Mouse (Mus musculus): ENCODE measurements at regions not wholly inside any gene's neighbourhood (a gene's known extent, or its start where the extent isn't known, plus 50 kb on each side); places are given as distances from the start of the nearest gene placed in this dataset.

GRCm38 (mm10) chr10:18907276-18907960, 62.6 kb downstream of the Perp start:
- Histone ChIP-seq H3K27ac (ENCODE audit: low read length) (no peak overlapping the region), H3K4me3 (replicated peaks; ENCODE audit: low read length) (no peak overlapping the region), H3K9me3 (ENCODE audit: control insufficient read depth, low read length) (no peaks in the 10 kb centered on the region), H3K9ac (replicated peaks; ENCODE audit: low read depth, low read length) (no peak overlapping the region), H3K36me3 (ENCODE audit: control insufficient read depth, insufficient read depth) (no peaks in the 10 kb centered on the region), H3K27me3 (replicated peaks; ENCODE audit: control insufficient read depth, insufficient read depth, low read length) (no peaks in the 10 kb centered on the region), H3K4me2 (ENCODE audit: low read length) (no peak overlapping the region), H3K4me1 (replicated peaks; ENCODE audit: control insufficient read depth, insufficient read depth, low read length) (no peaks in the 10 kb centered on the region)
- WGBS: 81% methylated on average over 9 of the region's 9 CpGs
- ATAC-seq: no peak

GRCm38 (mm10) chr10:18909307-18909706, 64.5 kb downstream of the Perp start:
- Histone ChIP-seq H3K27ac (ENCODE audit: low read length) (no peak overlapping the region), H3K9ac (replicated peaks; ENCODE audit: low read depth, low read length) (no peak overlapping the region), H3K4me3 (replicated peaks; ENCODE audit: low read length) (no peak overlapping the region), H3K36me3 (ENCODE audit: control insufficient read depth, insufficient read depth) (no peaks in the 10 kb centered on the region), H3K27me3 (replicated peaks; ENCODE audit: control insufficient read depth, insufficient read depth, low read length) (no peaks in the 10 kb centered on the region), H3K9me3 (ENCODE audit: control insufficient read depth, low read length) (no peaks in the 10 kb centered on the region), H3K4me2 (ENCODE audit: low read length) (no peak overlapping the region), H3K4me1 (replicated peaks; ENCODE audit: control insufficient read depth, insufficient read depth, low read length) (no peaks in the 10 kb centered on the region)
- ATAC-seq: no peak
- WGBS: 88% methylated on average over 3 of the region's 3 CpGs

DNA sequence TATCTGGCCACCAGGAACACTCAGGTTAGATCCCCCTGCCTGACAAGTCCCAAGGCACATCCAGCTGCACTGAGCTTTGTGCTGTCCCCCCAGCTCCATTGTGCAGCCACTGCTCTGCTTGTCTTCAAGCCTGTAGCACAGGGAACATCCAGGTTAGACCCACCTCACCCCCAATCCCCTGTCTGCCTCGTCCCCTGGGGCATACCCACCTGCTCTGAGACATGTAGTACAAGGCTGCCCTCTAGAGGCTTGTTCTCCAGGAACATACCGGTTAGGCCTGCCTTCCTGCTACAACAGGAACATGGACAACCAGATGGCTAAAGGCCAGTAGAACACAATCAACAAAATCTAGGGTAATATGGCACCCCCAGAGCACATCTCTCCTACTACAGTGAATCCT, 66.1 kb downstream of the Perp start:
- H3K4me3 ChIP-seq (replicated peaks; ENCODE audit: low read length): no peak overlapping the region
- WGBS: 8% methylated on average over 2 of the region's 2 CpGs
- H3K9ac ChIP-seq (replicated peaks; ENCODE audit: low read depth, low read length): no peak overlapping the region
- H3K27ac ChIP-seq (ENCODE audit: low read length): no peak overlapping the region
- no peak overlapping the region for H3K4me2 ChIP-seq (ENCODE audit: low read length)
- H3K9me3 ChIP-seq (ENCODE audit: control insufficient read depth, low read length): no peaks in the 10 kb centered on the region
- ATAC-seq: 0 out of 2 replicates have a peak, but pooled peaks have one; percentile 43
- no peaks in the 10 kb centered on the region for H3K27me3 ChIP-seq (replicated peaks; ENCODE audit: control insufficient read depth, insufficient read depth, low read length)
- H3K36me3 ChIP-seq (ENCODE audit: control insufficient read depth, insufficient read depth): no peaks in the 10 kb centered on the region
- H3K4me1 ChIP-seq (replicated peaks; ENCODE audit: control insufficient read depth, insufficient read depth, low read length): no peaks in the 10 kb centered on the region

GRCm38 (mm10) chr10:18917120-18917616, 72.3 kb downstream of the Perp start:
- Histone ChIP-seq H3K9ac (replicated peaks; ENCODE audit: low read depth, low read length) (no peak overlapping the region), H3K4me3 (replicated peaks; ENCODE audit: low read length) (no peak overlapping the region), H3K9me3 (ENCODE audit: control insufficient read depth, low read length) (no peaks in the 10 kb centered on the region), H3K36me3 (ENCODE audit: control insufficient read depth, insufficient read depth) (no peaks in the 10 kb centered on the region), H3K27ac (ENCODE audit: low read length) (no peak overlapping the region), H3K4me2 (ENCODE audit: low read length) (no peak overlapping the region), H3K4me1 (replicated peaks; ENCODE audit: control insufficient read depth, insufficient read depth, low read length) (no peaks in the 10 kb centered on the region), H3K27me3 (replicated peaks; ENCODE audit: control insufficient read depth, insufficient read depth, low read length) (no peaks in the 10 kb centered on the region)
- ATAC-seq: peak; percentile 84
- 75% methylated on average over 6 of the region's 6 CpGs for WGBS

DNA sequence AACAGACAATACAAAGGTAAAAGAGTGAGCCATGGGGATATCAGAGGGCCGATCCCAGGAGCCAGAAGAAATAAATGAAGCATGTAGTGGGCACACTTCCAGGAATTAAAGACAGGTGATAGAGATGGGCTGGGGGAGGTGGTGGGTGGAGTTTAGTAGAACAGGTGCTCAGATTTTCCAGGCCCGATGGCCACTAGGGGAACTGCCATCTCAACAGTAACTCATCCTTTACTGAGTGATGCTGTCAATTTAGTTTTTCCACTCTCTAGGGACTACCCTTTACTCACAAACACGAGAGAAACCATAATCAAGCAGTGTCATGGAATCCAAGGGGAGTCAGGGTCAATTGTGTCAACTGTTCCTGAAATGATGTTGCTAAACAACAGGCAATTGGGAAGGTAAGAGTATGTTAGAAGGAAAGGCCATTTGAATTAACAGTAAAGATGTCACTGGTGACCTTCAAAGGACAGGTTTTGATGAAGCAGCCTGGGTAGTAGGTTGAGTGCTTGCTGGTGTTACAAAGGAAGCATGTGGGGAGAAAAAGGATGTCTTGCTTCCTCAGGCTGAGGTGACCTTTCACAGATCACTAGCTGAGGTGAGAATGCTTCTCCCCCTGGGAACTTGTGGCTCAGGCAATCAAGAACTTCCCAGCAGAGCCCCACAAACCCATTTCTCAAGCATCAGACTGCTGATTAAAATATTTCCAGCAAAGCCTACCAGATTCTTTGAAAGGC, 78.4 kb downstream of the Perp start:
- Histone ChIP-seq H3K4me3 (replicated peaks; ENCODE audit: low read length) (no peak overlapping the region), H3K36me3 (ENCODE audit: control insufficient read depth, insufficient read depth) (no peaks in the 10 kb centered on the region), H3K4me1 (replicated peaks; ENCODE audit: control insufficient read depth, insufficient read depth, low read length) (no peaks in the 10 kb centered on the region), H3K4me2 (ENCODE audit: low read length) (no peak overlapping the region), H3K9ac (replicated peaks; ENCODE audit: low read depth, low read length) (no peak overlapping the region), H3K27ac (ENCODE audit: low read length) (no peak overlapping the region), H3K9me3 (ENCODE audit: control insufficient read depth, low read length) (no peaks in the 10 kb centered on the region), H3K27me3 (replicated peaks; ENCODE audit: control insufficient read depth, insufficient read depth, low read length) (no peaks in the 10 kb centered on the region)
- ATAC-seq: no peak
- 70% methylated on average over 3 of the region's 3 CpGs for WGBS

DNA sequence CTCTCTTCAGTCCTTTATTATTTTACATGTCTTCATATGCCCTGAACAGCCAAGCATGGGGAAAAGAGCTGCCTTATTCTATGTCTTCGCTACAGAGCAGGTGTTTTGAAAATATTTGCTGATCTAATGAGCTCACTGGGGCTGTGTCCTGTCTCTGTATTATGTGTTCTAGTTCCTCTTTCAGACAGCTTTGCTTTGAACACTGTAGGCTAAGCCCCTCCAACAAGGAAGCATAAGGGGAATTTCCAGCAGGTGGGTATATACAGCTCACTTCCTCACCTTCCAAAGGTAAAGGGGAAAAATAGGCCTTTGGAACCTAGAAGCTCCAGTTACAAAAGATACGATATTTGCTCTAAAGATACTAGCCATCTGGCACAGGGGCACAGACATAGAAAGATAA, 83.0 kb downstream of the Perp start:
- no peak overlapping the region for H3K4me3 ChIP-seq (replicated peaks; ENCODE audit: low read length)

GRCm38 (mm10) chr10:18931344-18931743, 84.1 kb downstream of the Tnfaip3 start:
- Histone ChIP-seq H3K36me3 (ENCODE audit: control insufficient read depth, insufficient read depth) (no peaks in the 10 kb centered on the region), H3K9me3 (ENCODE audit: control insufficient read depth, low read length) (no peaks in the 10 kb centered on the region), H3K4me1 (replicated peaks; ENCODE audit: control insufficient read depth, insufficient read depth, low read length) (no peaks in the 10 kb centered on the region), H3K27me3 (replicated peaks; ENCODE audit: control insufficient read depth, insufficient read depth, low read length) (no peaks in the 10 kb centered on the region), H3K4me3 (replicated peaks; ENCODE audit: low read length) (no peak overlapping the region), H3K27ac (ENCODE audit: low read length) (no peak overlapping the region), H3K4me2 (ENCODE audit: low read length) (no peak overlapping the region), H3K9ac (replicated peaks; ENCODE audit: low read depth, low read length) (no peak overlapping the region)
- 53% methylated on average over 2 of the region's 2 CpGs for WGBS
- ATAC-seq: no peak

More for the DNA sequence above, 83.0 kb downstream of the Perp start:
- Histone ChIP-seq H3K4me1 (replicated peaks; ENCODE audit: control insufficient read depth, insufficient read depth, low read length) (no peaks in the 10 kb centered on the region), H3K27ac (ENCODE audit: low read length) (no peak overlapping the region), H3K27me3 (replicated peaks; ENCODE audit: control insufficient read depth, insufficient read depth, low read length) (no peaks in the 10 kb centered on the region), H3K9ac (replicated peaks; ENCODE audit: low read depth, low read length) (no peak overlapping the region), H3K9me3 (ENCODE audit: control insufficient read depth, low read length) (no peaks in the 10 kb centered on the region), H3K36me3 (ENCODE audit: control insufficient read depth, insufficient read depth) (no peaks in the 10 kb centered on the region), H3K4me2 (ENCODE audit: low read length) (no peak overlapping the region)
- 90% methylated on average over 2 of the region's 2 CpGs for WGBS
- ATAC-seq: no peak

GRCm38 (mm10) chr10:18941447-18941846, 74.0 kb downstream of the Tnfaip3 start:
- H3K9me3 ChIP-seq (ENCODE audit: control insufficient read depth, low read length): no peaks in the 10 kb centered on the region
- no peaks in the 10 kb centered on the region for H3K4me1 ChIP-seq (replicated peaks; ENCODE audit: control insufficient read depth, insufficient read depth, low read length)
- no peak overlapping the region for H3K4me2 ChIP-seq (ENCODE audit: low read length)
- H3K27ac ChIP-seq (ENCODE audit: low read length): no peak overlapping the region
- H3K36me3 ChIP-seq (ENCODE audit: control insufficient read depth, insufficient read depth): no peaks in the 10 kb centered on the region
- H3K4me3 ChIP-seq (replicated peaks; ENCODE audit: low read length): no peak overlapping the region
- 62% methylated on average over 4 of the region's 4 CpGs for WGBS
- ATAC-seq: no peak
- no peak overlapping the region for H3K9ac ChIP-seq (replicated peaks; ENCODE audit: low read depth, low read length)
- no peaks in the 10 kb centered on the region for H3K27me3 ChIP-seq (replicated peaks; ENCODE audit: control insufficient read depth, insufficient read depth, low read length)

GRCm38 (mm10) chr10:18941908-18942307, 73.5 kb downstream of the Tnfaip3 start:
- WGBS: 85% methylated on average over 7 of the region's 7 CpGs
- H3K9ac ChIP-seq (replicated peaks; ENCODE audit: low read depth, low read length): no peak overlapping the region
- no peak for ATAC-seq
- no peak overlapping the region for H3K4me2 ChIP-seq (ENCODE audit: low read length)
- H3K4me1 ChIP-seq (replicated peaks; ENCODE audit: control insufficient read depth, insufficient read depth, low read length): no peaks in the 10 kb centered on the region
- no peaks in the 10 kb centered on the region for H3K9me3 ChIP-seq (ENCODE audit: control insufficient read depth, low read length)
- no peak overlapping the region for H3K27ac ChIP-seq (ENCODE audit: low read length)
- no peaks in the 10 kb centered on the region for H3K27me3 ChIP-seq (replicated peaks; ENCODE audit: control insufficient read depth, insufficient read depth, low read length)
- no peaks in the 10 kb centered on the region for H3K36me3 ChIP-seq (ENCODE audit: control insufficient read depth, insufficient read depth)
- no peak overlapping the region for H3K4me3 ChIP-seq (replicated peaks; ENCODE audit: low read length)
